Mouse (Mus musculus): Measurements from ENCODE around the gene Sult3a2. TPM values are rescaled to one million over a fixed set of nuclear protein-coding genes. Genes with fewer than 3 reads are reported as not detected.
"Not testable (repeated sequence)": the region's sequence is repeated elsewhere in the genome, so short reads cannot be mapped to it uniquely, and the experiment has no call there.

Sult3a2 gene
- not detected for polyA plus RNA-seq (2012; fragmentation: generic; extraction: Trizol)
- long read RNA-seq, experiment 1 = 0 reads
- long read RNA-seq, experiment 2 = 0 reads

DNA sequence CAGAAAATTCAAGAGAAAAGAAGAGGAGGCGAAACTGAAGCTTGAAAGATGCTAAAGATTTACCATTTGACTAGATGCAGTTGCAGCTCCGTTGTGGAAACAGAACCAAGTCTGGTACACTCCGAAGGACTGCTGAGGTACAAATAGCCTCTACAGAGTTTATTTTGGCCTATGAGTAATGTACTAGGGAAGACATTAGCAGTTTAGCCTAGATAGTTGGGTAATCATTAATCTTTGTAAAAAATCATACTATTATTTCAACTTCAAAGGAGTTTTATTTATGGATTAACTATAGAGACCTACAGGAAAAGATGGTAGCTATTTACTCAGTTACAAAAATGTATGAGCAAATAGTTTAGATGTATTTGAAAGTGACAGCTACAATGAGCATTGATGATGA is at the start of gene Sult3a2:
Sult3a2 (minus strand) TSS at position 101 of the 400 bp plus-strand sequence.
- no peak within 1 kb of the TSS for H3ac ChIP-seq (ENCODE audit: control insufficient read depth, insufficient read length, low read depth)
- TF ChIP-seq MAX (IDR thresholded peaks at IDR 0.05) = no peak
- H3K4me3 ChIP-seq (ENCODE audit: insufficient read depth, poor library complexity, severe bottlenecking) = no peak within 1 kb of the TSS
- no peaks in the 10 kb centered on the region for H3K79me3 ChIP-seq (ENCODE audit: low read depth)
- H3K79me2 ChIP-seq (ENCODE audit: control insufficient read depth, insufficient read depth) = no peaks in the 10 kb centered on the region
- H3K36me3 ChIP-seq (ENCODE audit: control insufficient read depth, insufficient read depth) = no peaks in the 10 kb centered on the region
- H3K27me3 ChIP-seq (ENCODE audit: control insufficient read depth, insufficient read depth, insufficient read length) = no peaks in the 10 kb centered on the region

DNA sequence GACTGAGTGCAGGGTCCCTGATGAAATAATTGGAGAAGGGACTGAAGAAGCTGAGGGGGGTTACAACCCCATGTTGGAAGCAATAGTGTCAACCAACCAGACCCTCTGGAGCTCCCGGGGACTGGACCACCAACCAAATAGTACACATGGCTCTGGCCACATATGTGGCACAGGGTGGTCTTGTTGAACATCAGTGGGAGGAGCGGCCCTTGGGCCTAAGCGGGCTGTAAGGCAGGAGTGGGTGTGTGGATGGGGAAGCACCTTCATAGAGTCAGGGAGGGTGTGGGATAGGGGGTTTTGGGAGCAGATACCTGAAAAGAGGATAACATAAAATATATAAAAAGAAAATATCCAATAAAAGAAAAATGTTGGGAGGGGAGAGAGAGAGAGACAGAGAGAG is 34.4 kb upstream of the Sult3a2 start:
- Histone ChIP-seq H3K4me3 (ENCODE audit: insufficient read depth, poor library complexity, severe bottlenecking) (no peak overlapping the region), H3K79me3 (ENCODE audit: low read depth) (no peaks in the 10 kb centered on the region), H3ac (ENCODE audit: control insufficient read depth, insufficient read length, low read depth) (no peak overlapping the region), H3K79me2 (ENCODE audit: control insufficient read depth, insufficient read depth) (no peaks in the 10 kb centered on the region), H3K27me3 (ENCODE audit: control insufficient read depth, insufficient read depth, insufficient read length) (no peaks in the 10 kb centered on the region), H3K36me3 (ENCODE audit: control insufficient read depth, insufficient read depth) (no peaks in the 10 kb centered on the region)
- TF ChIP-seq USF1 (IDR thresholded peaks at IDR 0.05; ENCODE audit: low read depth) (no peak), FOSL1 (IDR thresholded peaks at IDR 0.05; ENCODE audit: insufficient read depth, low read length, poor library complexity, severe bottlenecking) (no peak), CEBPB (IDR thresholded peaks at IDR 0.05; ENCODE audit: low read depth) (no peak), CTCF (IDR thresholded peaks at IDR 0.05; ENCODE audit: control insufficient read depth, insufficient read depth, insufficient read length) (no peak), MYOG (IDR thresholded peaks at IDR 0.05; ENCODE audit: control insufficient read depth, extremely low read depth, insufficient read length) (no peak), MAX (IDR thresholded peaks at IDR 0.05) (no peak), MYOD1 (IDR thresholded peaks at IDR 0.05; ENCODE audit: control insufficient read depth, insufficient read length, low read depth) (no peak)

DNA sequence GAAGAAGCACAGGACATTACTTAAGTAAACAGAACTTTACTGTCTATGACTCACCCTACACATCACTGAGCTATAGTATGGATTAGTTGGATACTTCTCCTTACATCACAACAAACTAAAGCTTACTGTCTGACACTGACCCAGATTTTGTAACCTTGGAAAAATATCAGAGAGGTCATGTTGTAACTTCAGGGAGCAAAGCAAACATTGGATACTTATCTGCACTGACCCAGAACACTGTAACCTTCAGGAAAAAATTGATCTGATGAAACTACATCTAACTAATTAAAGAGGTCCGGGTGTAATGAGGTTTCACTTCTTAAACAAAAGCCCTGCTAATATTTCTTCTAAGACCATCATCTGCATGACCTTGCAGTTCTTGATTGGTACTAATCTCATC is 30.4 kb upstream of the Sult3a2 start:
- Histone ChIP-seq H3K79me2 (ENCODE audit: control insufficient read depth, insufficient read depth) (no peaks in the 10 kb centered on the region), H3K36me3 (ENCODE audit: control insufficient read depth, insufficient read depth) (no peaks in the 10 kb centered on the region), H3K4me3 (ENCODE audit: insufficient read depth, poor library complexity, severe bottlenecking) (no peak overlapping the region), H3K27me3 (ENCODE audit: control insufficient read depth, insufficient read depth, insufficient read length) (no peaks in the 10 kb centered on the region), H3K79me3 (ENCODE audit: low read depth) (no peaks in the 10 kb centered on the region), H3ac (ENCODE audit: control insufficient read depth, insufficient read length, low read depth) (no peak overlapping the region)
- no peak for TF ChIP-seq MYOG (IDR thresholded peaks at IDR 0.05; ENCODE audit: control insufficient read depth, extremely low read depth, insufficient read length)
- no peak for TF ChIP-seq CEBPB (IDR thresholded peaks at IDR 0.05; ENCODE audit: low read depth)
- no peak for TF ChIP-seq CTCF (IDR thresholded peaks at IDR 0.05; ENCODE audit: control insufficient read depth, insufficient read depth, insufficient read length)
- TF ChIP-seq MYOD1 (IDR thresholded peaks at IDR 0.05; ENCODE audit: control insufficient read depth, insufficient read length, low read depth) = no peak
- TF ChIP-seq USF1 (IDR thresholded peaks at IDR 0.05; ENCODE audit: low read depth) = no peak
- no peak for TF ChIP-seq MAX (IDR thresholded peaks at IDR 0.05)
- no peak for TF ChIP-seq FOSL1 (IDR thresholded peaks at IDR 0.05; ENCODE audit: insufficient read depth, low read length, poor library complexity, severe bottlenecking)

DNA sequence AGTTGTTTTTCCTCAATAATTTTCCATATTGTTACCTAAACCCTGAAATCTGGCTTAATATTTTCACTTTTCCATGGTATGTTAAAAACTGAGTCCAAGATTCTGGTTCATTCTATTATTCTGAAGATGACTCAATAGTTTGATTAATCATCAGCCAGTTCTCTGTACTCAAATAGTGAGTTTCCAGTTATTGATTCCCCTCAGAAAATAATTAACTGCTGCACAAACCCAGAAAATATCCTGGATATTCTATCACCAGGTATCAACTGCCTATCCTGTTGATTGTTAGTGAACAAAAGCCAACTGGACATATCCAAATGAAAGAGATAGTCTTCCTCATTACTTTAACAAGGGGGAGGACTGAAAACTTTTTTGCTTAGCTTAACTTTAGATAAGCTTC is 27.8 kb upstream of the Sult3a2 start:
- TF ChIP-seq MAX (IDR thresholded peaks at IDR 0.05) (no peak), USF1 (IDR thresholded peaks at IDR 0.05; ENCODE audit: low read depth) (no peak), MYOD1 (IDR thresholded peaks at IDR 0.05; ENCODE audit: control insufficient read depth, insufficient read length, low read depth) (no peak), FOSL1 (IDR thresholded peaks at IDR 0.05; ENCODE audit: insufficient read depth, low read length, poor library complexity, severe bottlenecking) (no peak), MYOG (IDR thresholded peaks at IDR 0.05; ENCODE audit: control insufficient read depth, extremely low read depth, insufficient read length) (no peak), CTCF (IDR thresholded peaks at IDR 0.05; ENCODE audit: control insufficient read depth, insufficient read depth, insufficient read length) (no peak), CEBPB (IDR thresholded peaks at IDR 0.05; ENCODE audit: low read depth) (no peak)
- Histone ChIP-seq H3K27me3 (ENCODE audit: control insufficient read depth, insufficient read depth, insufficient read length) (no peaks in the 10 kb centered on the region), H3K79me3 (ENCODE audit: low read depth) (no peaks in the 10 kb centered on the region), H3ac (ENCODE audit: control insufficient read depth, insufficient read length, low read depth) (no peak overlapping the region), H3K79me2 (ENCODE audit: control insufficient read depth, insufficient read depth) (no peaks in the 10 kb centered on the region), H3K36me3 (ENCODE audit: control insufficient read depth, insufficient read depth) (no peaks in the 10 kb centered on the region), H3K4me3 (ENCODE audit: insufficient read depth, poor library complexity, severe bottlenecking) (no peak overlapping the region)

DNA sequence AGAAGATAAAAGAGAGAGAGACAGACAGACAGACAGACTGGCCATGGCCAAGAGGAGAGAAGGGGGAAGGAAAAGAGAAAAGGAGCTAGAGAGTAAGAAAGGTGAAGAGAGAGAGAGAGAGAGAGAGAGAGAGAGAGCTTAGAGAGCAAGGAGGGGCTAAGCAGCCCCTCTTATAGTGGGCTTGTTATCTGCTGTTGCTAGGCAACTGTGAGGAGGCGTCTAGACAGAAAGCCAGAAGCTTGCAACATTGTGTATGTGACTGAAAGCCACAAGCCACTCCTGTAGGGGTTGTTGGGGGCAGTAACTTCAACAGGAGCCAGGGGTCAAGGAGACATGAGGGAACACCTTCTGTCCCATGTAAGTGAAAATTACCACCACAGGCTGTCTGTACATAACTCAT is 25.3 kb upstream of the Sult3a2 start:
- Histone ChIP-seq H3K27me3 (ENCODE audit: control insufficient read depth, insufficient read depth, insufficient read length) (no peaks in the 10 kb centered on the region), H3K4me3 (ENCODE audit: insufficient read depth, poor library complexity, severe bottlenecking) (no peak overlapping the region), H3K79me3 (ENCODE audit: low read depth) (no peaks in the 10 kb centered on the region), H3K36me3 (ENCODE audit: control insufficient read depth, insufficient read depth) (no peaks in the 10 kb centered on the region), H3ac (ENCODE audit: control insufficient read depth, insufficient read length, low read depth) (no peak overlapping the region), H3K79me2 (ENCODE audit: control insufficient read depth, insufficient read depth) (no peaks in the 10 kb centered on the region)
- TF ChIP-seq MYOG (IDR thresholded peaks at IDR 0.05; ENCODE audit: control insufficient read depth, extremely low read depth, insufficient read length) (no peak), MYOD1 (IDR thresholded peaks at IDR 0.05; ENCODE audit: control insufficient read depth, insufficient read length, low read depth) (no peak), MAX (IDR thresholded peaks at IDR 0.05) (no peak), FOSL1 (IDR thresholded peaks at IDR 0.05; ENCODE audit: insufficient read depth, low read length, poor library complexity, severe bottlenecking) (no peak), USF1 (IDR thresholded peaks at IDR 0.05; ENCODE audit: low read depth) (no peak), CEBPB (IDR thresholded peaks at IDR 0.05; ENCODE audit: low read depth) (no peak), CTCF (IDR thresholded peaks at IDR 0.05; ENCODE audit: control insufficient read depth, insufficient read depth, insufficient read length) (no peak)

DNA sequence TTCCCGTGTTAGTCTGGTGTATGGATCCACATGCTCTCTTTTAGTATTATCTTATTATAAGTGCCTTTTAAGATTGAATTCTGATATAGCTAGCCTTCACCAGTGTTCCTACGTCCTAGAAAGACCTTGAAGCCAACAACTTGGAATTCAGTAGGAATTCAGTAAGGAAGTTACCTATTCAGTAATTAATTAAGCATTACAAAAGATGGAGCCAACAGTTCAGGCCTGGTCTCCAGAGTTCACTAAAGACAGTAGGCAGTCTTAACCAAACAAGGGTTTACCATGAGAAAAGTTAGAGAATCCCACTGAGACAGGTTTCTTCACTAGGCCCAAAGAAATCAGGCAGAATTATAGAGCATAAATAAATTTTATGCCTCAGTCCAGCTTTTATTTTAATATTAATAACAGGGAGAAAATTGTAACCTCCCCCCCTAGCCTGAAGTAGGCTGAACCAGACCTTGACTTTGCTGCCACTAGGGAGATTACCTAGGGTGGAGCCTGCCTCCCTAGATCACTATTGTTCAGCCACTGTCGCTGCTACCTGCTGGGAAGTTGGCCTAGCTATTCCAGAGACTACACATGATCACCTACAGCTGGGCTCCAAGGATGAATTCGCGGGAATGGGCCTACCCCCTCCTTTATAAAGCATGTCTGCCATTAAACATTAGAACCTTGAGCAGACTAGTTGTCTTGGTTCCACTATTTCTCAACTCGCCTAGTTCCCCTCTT is 10.9 kb upstream of the Sult3a2 start:
- H3K4me3 ChIP-seq (ENCODE audit: insufficient read depth, poor library complexity, severe bottlenecking) = not testable (repeated sequence)

DNA sequence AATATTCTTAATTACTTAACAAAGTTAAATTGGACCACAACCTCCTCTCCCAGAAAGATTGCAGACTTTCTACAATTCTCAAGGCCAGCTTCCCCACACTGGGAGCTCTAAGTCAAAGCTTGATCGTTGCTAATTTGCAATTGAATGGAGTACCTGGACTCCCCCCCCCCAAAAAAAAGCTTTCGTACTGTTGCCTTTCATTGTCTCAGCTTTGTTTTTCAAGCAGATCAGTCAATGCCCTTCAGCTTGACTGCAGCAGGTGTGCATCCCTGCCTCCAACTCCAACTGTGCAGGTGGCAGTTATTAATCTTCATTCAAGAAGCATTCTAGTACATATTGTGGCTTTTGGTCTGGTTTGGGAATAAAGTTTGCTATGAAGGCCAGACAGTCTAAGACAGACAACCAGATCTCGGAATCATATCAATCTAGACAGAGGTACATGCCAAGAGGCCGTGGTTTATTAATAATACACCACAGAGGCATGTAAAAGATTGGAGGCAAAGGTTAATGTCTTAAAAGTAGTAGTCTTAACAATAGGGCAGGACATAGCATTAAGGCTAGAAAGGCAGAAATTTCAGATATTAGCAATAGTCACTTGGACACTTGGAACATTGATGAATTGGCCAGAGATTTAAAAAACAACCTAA is 9.9 kb upstream of the Sult3a2 start:
- H3K79me3 ChIP-seq (ENCODE audit: low read depth); H3K4me3 ChIP-seq (ENCODE audit: insufficient read depth, poor library complexity, severe bottlenecking); H3K27me3 ChIP-seq (ENCODE audit: control insufficient read depth, insufficient read depth, insufficient read length); H3K79me2 ChIP-seq (ENCODE audit: control insufficient read depth, insufficient read depth); H3ac ChIP-seq (ENCODE audit: control insufficient read depth, insufficient read length, low read depth); H3K36me3 ChIP-seq (ENCODE audit: control insufficient read depth, insufficient read depth): not testable (repeated sequence)

More for the DNA sequence above, 10.9 kb upstream of the Sult3a2 start:
- H3ac ChIP-seq (ENCODE audit: control insufficient read depth, insufficient read length, low read depth); H3K79me2 ChIP-seq (ENCODE audit: control insufficient read depth, insufficient read depth); H3K79me3 ChIP-seq (ENCODE audit: low read depth); H3K27me3 ChIP-seq (ENCODE audit: control insufficient read depth, insufficient read depth, insufficient read length); H3K36me3 ChIP-seq (ENCODE audit: control insufficient read depth, insufficient read depth): not testable (repeated sequence)

DNA sequence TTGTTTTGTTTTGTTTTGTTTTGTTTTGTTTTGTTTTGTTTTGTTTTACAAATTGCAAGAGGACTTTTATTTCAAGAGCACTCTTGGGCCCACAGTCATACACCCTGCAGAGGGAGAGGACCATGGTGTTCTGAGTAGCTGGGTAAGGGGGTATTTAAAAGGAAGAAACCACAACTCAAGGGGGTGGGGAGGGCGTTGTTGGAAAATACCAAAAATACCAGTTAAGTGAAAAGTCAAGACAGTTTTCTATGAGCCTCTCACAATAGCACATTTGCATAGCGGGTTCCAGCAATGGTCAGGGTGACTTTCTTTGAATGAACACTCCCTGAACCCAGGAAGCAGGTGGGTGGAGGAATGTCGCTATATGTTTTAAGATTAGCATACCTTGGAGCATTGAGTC is 5.7 kb upstream of the Sult3a2 start:
- H3K79me3 ChIP-seq (ENCODE audit: low read depth); H3K79me2 ChIP-seq (ENCODE audit: control insufficient read depth, insufficient read depth); H3K4me3 ChIP-seq (ENCODE audit: insufficient read depth, poor library complexity, severe bottlenecking); H3ac ChIP-seq (ENCODE audit: control insufficient read depth, insufficient read length, low read depth); H3K27me3 ChIP-seq (ENCODE audit: control insufficient read depth, insufficient read depth, insufficient read length); H3K36me3 ChIP-seq (ENCODE audit: control insufficient read depth, insufficient read depth): not testable (repeated sequence)
